Mouse (Mus musculus) layer of hippocampus, postnatal 10 days (tissue): ENCODE measurements around the gene Vdac1. TPM values are rescaled to one million over a fixed set of nuclear protein-coding genes. Genes with fewer than 3 reads are reported as not detected.

Source experiments
- DNase-seq, 2 experiments: peaks; one replicate each; pipeline ENCODE4 v3.0.0; 2021; ENCODE audit warnings: low spot score in 2 of 2
- total RNA-seq, 2 experiments: library from RNA; stranded (reverse); gene quantifications; 2 replicates each; pipeline ENCODE4 v1.2.3; 2021

Vdac1 gene
- total RNA-seq, 2 experiments from 2014 or later = 546 to 556 TPM

DNA sequence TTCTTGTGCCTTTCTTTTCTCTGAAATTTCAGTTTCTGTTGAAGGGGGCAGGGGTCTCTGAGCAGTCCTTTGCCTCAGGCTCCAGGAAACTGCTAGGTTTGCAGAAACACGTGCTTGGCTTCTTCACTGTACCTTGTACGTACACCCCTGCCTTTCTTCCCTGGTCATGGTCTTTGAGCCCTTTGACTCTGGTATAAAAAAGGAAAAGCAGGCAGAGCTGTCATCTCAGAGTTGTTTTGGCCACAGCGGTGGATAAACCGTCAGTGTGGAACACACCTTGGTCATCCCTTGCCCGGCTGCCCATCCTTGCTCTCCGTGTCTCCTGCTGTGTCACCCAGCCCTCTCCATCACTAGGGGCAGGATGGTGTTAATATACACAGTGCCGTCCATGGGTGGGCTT is 59.2 kb downstream of the Vdac1 start:
- no peak for DNase-seq

DNA sequence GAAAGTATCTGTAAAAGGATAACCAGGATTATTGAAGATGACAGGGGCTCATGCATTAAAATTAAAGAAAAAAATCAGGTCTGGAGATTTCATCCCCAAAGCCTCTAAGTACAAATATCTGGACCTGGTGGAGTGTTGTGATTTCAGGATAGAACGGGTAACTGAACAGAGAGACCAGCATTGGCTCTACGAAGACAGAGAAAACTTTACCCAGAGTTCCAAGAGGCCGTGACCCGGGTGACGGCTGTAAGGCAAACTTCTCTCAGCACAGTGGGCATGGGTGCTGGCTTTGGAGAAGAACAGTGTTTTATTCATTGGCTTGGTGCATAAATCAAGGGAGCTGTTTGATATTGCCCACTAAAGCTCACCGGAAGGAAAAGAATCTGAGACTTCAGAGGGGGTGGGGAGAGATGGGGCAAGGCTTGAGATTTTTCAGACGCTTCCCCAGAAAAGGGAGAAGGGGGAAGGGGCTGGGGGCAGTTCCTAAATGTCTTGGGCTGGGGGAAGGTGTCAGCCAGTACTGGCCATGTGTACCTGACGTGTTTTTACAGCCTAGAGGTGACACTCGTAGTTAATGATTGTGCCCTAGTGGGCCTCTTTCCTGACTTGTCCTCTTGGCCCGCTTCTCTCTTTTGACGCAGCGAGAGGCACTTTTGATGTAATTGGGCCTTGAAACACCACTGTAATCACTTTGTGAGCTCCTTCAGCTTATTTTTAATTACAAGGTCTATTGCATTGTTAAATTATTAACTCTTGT is 59.8 kb downstream of the Vdac1 start:
- DNase-seq = no peak

DNA sequence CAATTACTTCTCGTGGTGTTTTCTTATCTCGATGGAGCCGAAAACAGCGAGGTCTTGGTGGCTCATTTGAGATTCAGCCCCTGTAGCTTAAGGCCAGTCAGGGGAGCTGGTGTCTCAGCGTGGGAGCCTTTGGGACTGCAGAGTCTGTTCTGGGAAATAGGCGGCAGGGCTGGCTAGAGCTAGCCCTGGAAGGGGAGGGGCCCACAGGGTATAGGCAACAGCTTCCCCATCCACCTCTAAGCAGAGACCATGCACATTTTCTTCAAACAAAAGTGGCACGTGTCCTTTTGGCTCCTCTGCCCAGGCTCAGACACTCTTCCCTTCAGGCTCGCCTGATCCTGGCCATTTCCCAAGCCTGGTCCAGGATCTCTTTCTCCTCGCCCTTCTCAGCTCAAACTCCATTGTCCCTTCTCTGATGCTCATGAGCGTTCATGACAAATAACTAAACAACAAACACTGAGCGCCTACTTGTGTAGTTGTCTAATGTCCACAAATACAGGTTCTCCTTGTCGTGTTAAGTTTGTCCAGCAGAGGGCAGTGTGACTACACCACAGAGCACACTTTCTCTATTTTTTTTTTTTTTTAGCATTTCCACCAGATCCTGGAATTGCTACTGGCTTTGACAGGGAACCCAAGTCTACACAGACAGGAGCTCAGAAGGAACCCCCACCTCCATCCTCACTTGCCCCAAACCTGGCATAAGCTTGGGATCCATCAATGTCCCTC is 60.6 kb downstream of the Vdac1 start:
- peak; percentile 83 to 84 for DNase-seq

DNA sequence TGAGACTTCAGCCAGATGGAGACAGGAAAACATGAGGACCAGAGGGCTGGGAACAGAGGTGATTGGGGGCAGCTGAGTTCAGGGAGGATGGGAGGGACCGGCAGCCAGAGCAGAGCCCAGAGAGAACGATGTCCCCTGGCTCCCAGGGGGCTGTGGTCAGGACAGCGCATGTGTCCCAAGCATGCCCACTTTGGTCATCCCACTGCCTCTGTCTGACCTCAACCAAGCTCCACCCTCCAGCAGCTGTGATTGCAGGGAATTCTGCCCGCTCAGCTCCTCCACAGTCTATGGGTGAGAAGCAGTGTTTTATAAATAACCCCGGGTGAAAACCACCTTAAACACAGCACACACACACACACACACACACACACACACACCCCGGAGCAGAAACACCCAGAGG is 68.8 kb downstream of the Vdac1 start:
- DNase-seq = no peak

DNA sequence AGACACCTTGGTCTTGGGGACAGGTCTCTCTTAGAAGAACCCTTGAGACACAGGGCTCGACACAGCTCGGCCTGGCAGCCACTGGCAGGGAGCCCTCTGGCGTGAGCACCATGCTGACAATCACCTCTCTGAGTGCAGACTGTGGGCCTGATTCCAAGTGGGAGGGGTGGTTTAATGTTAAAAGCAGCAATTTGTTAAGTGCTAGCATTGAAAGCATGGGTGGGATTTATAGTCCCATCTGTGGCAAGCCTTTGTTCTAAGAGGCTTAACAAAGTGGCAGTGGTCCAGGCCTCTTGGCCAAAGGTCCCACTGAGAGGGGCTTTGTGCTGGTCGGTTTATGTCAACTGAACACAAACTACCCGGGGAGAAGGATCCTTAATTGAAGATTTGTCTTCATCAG is 70.9 kb downstream of the Vdac1 start:
- peak; percentile 55 to 58 for DNase-seq

DNA sequence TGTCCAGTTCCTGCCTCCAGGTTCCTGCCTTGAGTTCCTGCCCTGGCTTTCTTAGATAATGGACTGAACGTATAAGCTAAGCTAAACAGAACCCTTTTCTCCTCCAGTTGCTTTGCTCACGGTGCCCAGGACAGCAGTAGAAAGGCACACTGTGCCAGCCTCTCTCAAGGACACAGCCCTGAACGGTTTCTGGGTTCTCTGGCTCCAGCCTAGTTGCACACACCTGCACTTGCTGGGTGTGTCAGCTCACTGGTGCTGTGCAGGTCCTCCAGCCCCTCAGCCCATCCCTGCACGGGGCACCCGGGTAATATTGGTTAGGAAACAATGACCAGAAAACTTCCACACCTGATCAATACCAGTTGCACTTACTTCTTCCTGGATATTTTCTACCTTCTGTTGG is 71.5 kb downstream of the Vdac1 start:
- DNase-seq = no peak

DNA sequence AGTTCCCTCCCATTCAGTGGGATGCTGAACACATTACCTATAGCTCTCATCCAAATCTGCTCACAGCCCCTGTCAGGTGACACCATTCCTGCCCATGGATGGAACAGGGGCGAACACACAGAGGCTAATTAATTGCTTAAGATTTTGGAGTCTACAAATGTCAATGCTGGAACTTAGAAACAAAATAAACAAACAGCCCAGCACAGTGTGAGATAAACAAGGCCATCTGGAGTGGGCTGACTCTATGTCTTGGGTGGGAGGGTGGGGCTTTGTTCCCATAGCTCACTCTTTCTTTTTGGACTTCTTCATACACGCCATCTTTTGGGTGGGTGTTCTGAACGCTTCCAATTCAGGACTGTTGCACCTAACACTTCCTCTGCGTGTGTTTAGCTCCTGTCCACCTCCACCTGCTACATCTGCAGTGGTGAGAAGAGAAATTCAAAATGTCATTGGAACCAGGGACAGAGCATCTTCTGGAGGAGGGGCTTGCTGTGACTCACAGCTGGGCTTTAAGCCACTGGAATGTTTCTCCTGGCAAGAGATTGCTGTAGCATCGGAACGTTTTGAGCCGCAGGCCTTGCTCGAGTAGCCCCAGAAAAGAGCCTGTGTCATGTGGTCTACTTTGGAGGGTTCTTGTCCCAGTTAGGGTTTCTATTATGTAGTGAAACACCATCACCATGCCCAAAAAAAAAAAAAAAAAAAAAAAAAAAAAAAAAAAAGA is 72.6 kb downstream of the Vdac1 start:
- DNase-seq = no peak

DNA sequence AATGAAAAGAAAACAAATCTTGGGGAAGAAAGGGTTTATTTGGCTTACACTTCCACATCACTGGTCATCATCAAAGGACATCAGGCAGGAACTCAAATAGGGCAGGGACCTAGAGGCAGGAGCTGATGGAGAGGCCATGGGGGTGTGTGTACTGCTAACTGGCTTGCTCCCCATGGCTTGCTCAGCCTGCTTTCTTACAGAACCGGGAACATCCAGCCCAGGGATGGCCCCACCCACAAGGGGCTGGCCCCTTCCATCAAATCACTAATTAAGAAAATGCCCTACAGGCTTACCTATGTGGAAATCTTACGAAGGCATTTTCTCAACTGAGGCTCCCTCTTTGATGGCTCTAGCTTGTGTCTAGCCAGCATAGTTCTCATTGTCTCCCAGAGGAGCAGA is 73.1 kb downstream of the Vdac1 start:
- no peak for DNase-seq

DNA sequence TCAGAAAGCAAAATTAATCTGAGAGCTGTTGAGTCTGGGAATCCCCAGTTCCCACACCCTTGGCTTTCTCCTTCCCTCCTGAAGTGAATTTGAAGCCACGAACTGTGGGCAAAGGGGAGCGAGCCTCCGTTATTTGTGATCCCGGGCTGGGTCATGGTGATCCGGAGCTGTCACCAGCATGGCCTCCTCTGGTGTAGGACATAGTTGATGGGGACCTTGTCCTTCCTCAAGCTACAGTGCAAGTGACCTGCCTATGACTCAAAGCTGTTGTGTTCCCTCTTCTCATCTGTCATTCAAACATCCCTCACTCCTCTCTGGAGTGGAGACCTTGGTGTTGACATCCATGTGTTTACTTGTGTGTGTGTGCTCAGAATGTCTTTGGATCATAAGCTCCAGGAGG is 74.8 kb downstream of the Vdac1 start:
- no peak for DNase-seq

DNA sequence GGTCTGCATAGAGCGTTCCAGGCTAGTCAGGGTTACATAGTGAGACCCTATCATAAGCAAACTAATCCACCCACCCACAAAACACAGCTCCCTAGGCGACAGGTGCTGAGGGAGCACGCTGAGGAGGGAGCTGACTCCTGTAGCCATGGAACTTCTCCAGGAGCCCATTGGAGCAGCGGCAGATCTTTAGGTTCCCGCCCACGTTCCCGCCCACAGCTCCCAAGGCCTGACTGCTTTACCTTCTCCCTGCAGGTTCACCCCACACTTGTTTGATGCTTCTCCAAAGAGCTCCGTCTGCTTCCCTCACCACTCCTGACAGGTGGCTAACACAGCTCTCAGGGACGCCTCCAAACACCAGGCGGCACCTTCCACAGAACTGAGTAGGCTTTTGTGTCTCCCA is 76.5 kb downstream of the Vdac1 start:
- no peak for DNase-seq

Other genes starting within 250 kb of the Vdac1 start
- gene Olfr1373, start 215.3 kb upstream of the Vdac1 start, total RNA-seq = not detected
- not detected for gene Olfr1371, start 146.9 kb upstream of the Vdac1 start, total RNA-seq
- 100 to 1,000 TPM; 464 to 465 TPM for gene Skp1a, start 128.9 kb upstream of the Vdac1 start, total RNA-seq
- gene Tcf7, start 77.8 kb upstream of the Vdac1 start, total RNA-seq = 1 to 10 TPM; 5.9 to 6.7 TPM
- 10 to 100 TPM; 78.7 to 81.4 TPM for gene 9530068E07Rik, start 35.6 kb downstream of the Vdac1 start, total RNA-seq